In the genomic region with DNA sequence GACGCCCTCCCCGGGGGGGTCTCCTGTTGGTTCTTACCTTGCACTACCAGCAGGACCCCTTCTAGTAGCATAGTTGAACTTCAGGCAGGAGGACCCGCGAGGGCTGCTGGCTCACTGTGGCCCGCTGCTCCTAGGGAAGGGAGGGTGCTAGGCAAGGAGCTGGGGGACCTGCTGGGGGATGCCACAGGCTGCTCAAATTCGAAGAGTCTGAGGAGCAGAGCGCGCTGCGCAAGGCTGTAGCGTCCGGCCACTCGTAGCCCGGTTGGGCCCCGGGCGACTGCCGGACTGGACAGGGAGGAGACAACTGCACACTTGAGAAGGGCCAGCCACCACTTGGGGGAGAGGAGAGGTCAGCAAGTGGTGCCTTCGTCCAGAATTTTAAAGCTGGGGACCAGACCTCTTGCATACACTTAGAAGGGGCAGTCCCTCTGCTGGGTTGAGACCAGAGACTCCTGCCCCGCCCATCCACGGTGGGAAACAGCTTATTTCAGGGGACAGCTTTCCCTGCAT, we compare ENCODE assay signal across 7 mouse cellular contexts. TPM values are rescaled to one million over a fixed set of nuclear protein-coding genes. Genes with fewer than 3 reads are reported as not detected.
DNase-seq lines count a peak whose midpoint lies in the region; ATAC-seq and TF ChIP-seq lines count a peak whose summit lies in the region.

A gene (minus strand): TSS at position 455 of the 510 bp plus-strand sequence.

- peak within 1 kb of the TSS; percentile 66 for H3K9ac ChIP-seq in heart, embryonic 12.5 days

- no peaks in the 10 kb centered on the region for H3K9me3 ChIP-seq in E14TG2a.4 (ENCODE audit: low read length)
- H3K9me3 ChIP-seq in heart, embryonic 12.5 days (replicated peaks): peaks cover 6% of the 10 kb centered on the region

- H3K27ac ChIP-seq in heart, embryonic 12.5 days (ENCODE audit: poor library complexity, severe bottlenecking): no peak within 1 kb of the TSS

- H3K4me1 ChIP-seq in E14TG2a.4 (replicated peaks; ENCODE audit: low read depth, low read length): peaks cover 19% of the 10 kb centered on the region
- peaks cover 26% of the 10 kb centered on the region for H3K4me1 ChIP-seq in heart, embryonic 12.5 days (replicated peaks)

- WGBS in heart, embryonic 12.5 days: 2% methylated on average over 19 of the region's 19 CpGs

- H3K4me2 ChIP-seq in heart, embryonic 12.5 days: peak within 1 kb of the TSS; percentile 99

- intact Hi-C loops in left cerebral cortex, postnatal 25 days (cut with DNase I): no loop called here

- H3K27me3 ChIP-seq in E14TG2a.4 (ENCODE audit: insufficient read depth, low read length): peaks cover 34% of the 10 kb centered on the region
- no peaks in the 10 kb centered on the region for H3K27me3 ChIP-seq in heart, embryonic 12.5 days (replicated peaks)

- peak; percentile 1 to 2 for DNase-seq in B cell, adult 2 months
- DNase-seq in cerebellum, postnatal 36 days: peak; percentile 18 to 36
- DNase-seq in left cerebral cortex, postnatal 25 days (ENCODE audit: low spot score in 2 of 2): peak; percentile 3 to 19
- peak; percentile 12 for DNase-seq in right cerebral cortex, postnatal 25 days

- TF ChIP-seq CTCF in E14TG2a.4 (conservative IDR thresholded peaks at IDR 0.05; ENCODE audit: low read length): no peak

- peak; percentile 64 for ATAC-seq in heart, embryonic 12.5 days (ENCODE audit: insufficient number of reproducible peaks, low FRiP score)
- peak; percentile 13; the same call in 1 of the 2 replicates for ATAC-seq in megakaryocyte, adult 5-6 weeks (ENCODE audit: poor library complexity, severe bottlenecking)

- no peaks in the 10 kb centered on the region for H3K36me3 ChIP-seq in E14TG2a.4 (ENCODE audit: insufficient read depth, low read length)
- no peaks in the 10 kb centered on the region for H3K36me3 ChIP-seq in heart, embryonic 12.5 days

- peak within 1 kb of the TSS; percentile 70 for H3K4me3 ChIP-seq in E14TG2a.4 (replicated peaks; ENCODE audit: low read length)
- H3K4me3 ChIP-seq in heart, embryonic 12.5 days: peak within 1 kb of the TSS; percentile 57

RNA-seq across cellular contexts. Expression of the gene that starts here (rescaled TPM):
- 1.3 and 1.5 TPM in 2 replicates for polyA plus RNA-seq in heart, embryonic 12.5 days (2016; fragmentation: Nextera tagmentation; extraction: Ambion mirVana)
- total RNA-seq in left cerebral cortex, postnatal 25 days (2021): 1 to 10 TPM; 1.0 to 1.2 TPM
- total RNA-seq in megakaryocyte, adult 5-6 weeks (2015): not detected in 2 replicates
- not detected in 2 replicates for total RNA-seq in megakaryocyte, adult 5-6 weeks (2017)

Comparison
In these comparisons a context has a peak if more than half of its experiments do, and no peak if none do; other contexts are left out.
1. Peak in ATAC-seq in megakaryocyte, adult 5-6 weeks; RNA of the gene not detected or under 1 TPM.